Mouse (Mus musculus) brain, embryonic 18.5 days (tissue): Measurements from ENCODE around the gene Bicdl1.

ENCODE experiments used
- DNase-seq: peaks from one replicate; pipeline ENCODE4 v3.0.0-alpha.2; 2012; ENCODE audit warnings: low read depth, low spot score

Gene Bicdl1

GRCm38 (mm10) chr5:115667894-115668293 lies 63.5 kb downstream of the Bicdl1 start:
- no peak for DNase-seq

DNA sequence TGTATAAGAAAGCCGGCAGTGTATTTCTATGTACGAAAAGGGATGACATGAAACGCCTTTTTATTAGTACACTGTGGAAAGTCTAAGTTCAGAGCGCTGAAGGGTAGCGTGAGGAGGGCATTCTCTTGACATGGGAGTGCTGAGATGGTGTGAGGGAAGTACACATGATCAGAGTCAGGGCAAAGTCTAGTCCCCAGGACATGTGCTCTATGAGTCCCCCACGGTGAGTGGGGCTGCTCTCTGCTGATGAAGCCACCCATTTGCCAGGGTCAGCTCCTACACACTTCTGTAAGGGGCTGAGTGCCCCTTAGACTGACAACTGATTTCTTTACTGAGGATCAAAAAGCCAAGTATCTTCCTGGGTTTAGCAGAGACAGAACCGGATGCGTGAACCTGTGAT lies 64.2 kb downstream of the Bicdl1 start:
- no peak for DNase-seq

DNA sequence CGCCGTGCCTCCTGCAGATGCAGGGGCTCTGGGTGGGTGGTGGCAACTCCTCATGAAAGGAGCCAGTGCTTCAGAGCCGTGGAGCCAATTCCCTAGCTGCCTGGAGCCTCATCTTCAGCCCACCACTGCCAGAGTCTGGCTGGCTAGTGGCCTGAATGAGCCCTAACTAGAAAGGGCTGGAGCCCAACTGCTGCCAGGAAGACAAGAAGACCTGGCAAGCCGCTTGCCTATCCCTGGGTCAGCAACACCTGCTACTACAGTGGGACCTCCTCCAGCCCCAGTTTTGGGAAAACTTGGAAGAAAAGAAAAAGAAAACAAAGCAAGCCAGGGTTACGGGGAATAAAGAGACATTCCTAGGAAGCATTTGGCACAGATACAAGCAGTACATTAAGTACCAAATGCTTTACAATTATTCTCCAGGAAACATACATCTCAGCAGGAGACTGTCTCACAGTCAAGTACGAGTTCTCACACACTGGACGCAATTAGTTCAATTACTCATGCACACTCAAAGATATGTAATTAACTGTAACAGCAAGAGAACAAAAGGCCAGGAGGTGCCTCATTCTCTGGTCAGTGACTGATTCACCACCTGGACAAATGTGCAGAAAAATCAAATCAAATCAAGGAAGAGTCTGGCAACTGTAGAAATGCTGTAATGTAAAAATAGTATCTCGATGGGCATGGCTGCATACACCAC lies 64.9 kb downstream of the Bicdl1 start:
- DNase-seq, result no peak

- no peak for DNase-seq
Measured at GRCm38 (mm10) chr5:115662658-115663057, 68.8 kb downstream of the Bicdl1 start.

DNA sequence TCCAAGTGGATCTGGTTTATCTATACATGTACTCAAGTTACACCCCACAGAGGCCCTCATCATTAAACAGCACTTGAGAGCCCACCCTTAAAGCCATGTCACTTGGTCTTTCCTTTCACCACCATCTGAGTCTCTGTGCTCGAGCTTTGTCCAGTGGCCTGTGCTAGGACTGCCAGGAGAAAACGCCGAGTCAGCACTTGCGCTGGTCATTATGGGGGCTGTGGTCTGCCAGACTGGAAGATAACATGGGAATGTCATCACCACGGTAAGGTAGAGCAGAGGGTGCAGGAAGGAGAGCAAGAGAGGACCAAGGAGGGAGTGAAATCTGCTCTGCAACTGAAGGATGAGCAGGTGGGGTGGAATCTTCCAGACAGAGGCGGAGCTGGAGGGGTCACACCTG lies 73.1 kb downstream of the Bicdl1 start:
- no peak for DNase-seq

DNA sequence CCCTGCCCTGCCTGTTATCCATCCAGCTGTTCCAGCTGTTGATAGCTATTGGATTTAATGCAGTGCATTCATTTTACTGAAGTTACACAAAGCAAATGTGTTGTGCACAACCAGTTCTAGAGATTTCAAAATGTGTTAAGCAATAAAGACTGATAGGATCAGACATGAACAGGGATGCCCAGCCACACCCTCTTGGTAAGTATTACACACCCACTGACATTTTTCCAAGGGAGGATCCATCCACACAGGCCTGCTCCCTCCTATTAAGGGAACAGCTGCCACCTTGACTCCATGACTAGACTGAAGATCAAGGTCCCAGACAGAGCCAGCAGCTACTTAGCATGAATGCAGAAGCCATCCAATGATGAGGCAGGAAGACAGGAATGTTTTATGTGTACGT lies 74.2 kb downstream of the Bicdl1 start:
- no peak for DNase-seq

DNA sequence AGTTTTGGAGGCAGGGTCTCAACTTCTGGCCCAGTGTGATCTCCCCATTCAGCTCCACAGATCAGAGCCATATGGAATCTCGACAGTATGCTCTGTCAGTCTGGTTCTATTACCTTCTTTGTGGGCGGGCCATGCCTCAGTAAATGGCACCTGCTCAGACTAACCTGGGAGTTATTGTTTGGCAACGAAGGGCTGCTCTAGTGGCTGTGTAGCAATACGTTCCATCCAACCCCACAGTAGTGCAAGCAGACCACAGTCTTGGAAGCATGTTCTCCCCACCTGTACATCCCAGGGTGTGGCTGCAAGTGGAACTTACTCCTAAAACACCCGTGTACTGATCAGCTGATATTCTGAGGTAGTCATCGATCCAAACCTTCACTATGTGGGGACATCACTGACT lies 74.7 kb downstream of the Bicdl1 start:
- no peak for DNase-seq

- DNase-seq, result no peak
Measured at GRCm38 (mm10) chr5:115653776-115654175, 77.6 kb downstream of the Bicdl1 start.

DNA sequence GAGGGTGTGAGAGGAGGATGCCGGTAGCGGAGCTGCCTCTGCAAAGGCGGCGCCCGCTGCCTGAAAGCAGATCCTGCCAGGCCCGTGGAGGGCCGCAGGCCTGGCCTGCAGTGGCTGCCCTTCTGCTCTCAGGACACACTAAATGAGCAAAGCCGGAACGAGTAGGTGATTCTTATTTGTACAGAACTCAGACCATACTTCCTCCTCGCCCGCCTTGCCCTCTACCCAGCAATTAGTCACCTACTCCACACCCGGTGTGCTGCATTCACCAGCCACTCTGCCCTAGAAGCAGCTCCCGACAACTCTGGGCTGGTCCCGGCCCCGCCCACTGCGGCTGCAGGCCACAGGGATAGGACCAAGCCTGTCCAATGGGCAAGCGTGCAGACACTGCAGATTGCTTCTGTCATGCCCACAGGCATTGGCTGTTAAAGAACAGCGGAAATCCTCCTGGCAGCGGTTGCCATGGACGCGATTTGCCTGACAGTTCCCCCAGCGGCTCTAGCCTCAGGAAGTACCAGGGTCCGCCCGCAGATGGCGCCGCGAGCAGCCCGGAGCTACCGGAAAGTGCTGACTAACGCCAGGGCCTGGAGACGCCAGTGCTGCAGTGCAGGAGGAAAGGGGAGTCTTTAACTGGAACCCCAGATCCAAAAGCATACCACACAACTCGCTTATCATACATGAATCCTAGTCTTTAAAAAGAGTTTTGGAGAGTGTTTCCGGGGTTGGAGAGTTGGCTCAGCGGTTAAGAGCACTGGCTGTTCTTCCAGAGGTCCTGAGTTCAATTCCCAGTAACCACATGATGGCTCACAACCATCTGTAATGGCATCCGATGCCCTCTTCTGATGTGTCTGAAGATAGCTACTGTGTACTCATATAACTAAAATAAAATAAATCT lies 78.5 kb downstream of the Bicdl1 start:
- DNase-seq, result peak; percentile 97

- DNase-seq, result no peak
Measured at GRCm38 (mm10) chr5:115651821-115652220, 79.6 kb downstream of the Bicdl1 start.

- no peak for DNase-seq
Measured at GRCm38 (mm10) chr5:115650885-115651284, 80.5 kb downstream of the Bicdl1 start.

- no peak for DNase-seq
Measured at GRCm38 (mm10) chr5:115649699-115650098, 81.7 kb downstream of the Bicdl1 start.

- DNase-seq, result no peak
Measured at GRCm38 (mm10) chr5:115648876-115649275, 82.5 kb downstream of the Bicdl1 start.

DNA sequence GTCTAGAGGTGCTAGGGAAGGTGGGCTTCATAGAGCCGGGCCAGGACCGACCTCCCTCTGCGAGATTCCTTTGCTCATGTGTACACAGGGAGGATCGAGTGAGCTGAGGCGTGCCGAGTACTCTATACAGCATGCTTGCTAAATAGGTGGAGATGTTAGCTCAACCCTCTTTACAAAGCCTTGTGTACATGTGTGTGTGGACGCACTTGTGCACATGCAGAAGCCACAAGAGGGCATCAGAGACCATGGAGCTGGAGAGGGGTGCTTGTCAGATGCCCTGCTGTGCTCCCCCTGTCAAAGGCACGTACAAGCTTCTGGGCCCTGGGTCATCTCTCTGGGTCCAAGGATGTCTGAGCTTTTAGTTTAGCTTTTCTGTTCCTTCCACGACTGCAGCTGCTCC lies 87.2 kb downstream of the Bicdl1 start:
- DNase-seq, result no peak

DNA sequence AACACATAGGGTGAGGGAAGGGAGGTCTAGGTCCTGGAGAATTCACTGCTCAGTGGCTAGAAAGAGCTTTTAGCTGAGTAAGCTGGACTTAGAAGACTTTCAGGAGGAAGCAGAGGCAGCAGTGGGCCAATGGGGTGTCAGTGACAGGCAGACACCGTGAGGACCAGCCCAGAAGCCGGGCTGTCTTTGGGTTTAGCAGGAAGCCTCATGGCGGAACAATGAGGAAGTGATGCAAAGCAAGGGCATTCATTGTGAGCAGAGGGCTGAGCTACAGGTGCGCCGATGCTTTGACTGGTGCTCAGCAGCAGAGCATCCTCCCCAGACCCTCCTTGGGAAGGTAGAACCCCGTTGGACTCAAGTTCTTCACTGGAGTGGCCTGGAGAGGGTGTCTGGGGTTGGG lies 95.9 kb downstream of the Bicdl1 start:
- DNase-seq, result no peak

- no peak for DNase-seq
Measured at GRCm38 (mm10) chr5:115634046-115634445, 97.4 kb downstream of the Bicdl1 start.

DNA sequence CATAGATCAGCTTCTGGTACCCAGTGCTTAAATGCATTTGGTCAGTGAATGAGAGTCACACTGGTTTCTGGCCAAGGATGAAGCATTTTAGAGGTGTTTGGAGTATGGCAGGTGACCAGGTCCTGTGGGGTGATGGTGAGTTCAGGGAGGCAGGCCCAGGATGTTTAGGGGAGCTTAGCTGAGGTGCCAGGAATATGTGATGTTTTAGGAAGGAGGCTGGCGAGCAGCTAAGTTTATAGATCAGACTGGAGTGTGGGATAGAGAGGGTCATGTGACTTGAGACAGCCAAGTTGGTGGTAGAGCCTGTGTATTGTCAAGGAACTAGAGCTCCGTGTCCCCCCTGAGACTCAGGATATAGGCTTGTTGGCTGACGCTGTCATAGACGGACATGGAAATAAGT lies 98.4 kb downstream of the Bicdl1 start:
- DNase-seq, result no peak

- no peak for DNase-seq
Measured at GRCm38 (mm10) chr5:115632358-115632714, 99.1 kb downstream of the Bicdl1 start.

DNA sequence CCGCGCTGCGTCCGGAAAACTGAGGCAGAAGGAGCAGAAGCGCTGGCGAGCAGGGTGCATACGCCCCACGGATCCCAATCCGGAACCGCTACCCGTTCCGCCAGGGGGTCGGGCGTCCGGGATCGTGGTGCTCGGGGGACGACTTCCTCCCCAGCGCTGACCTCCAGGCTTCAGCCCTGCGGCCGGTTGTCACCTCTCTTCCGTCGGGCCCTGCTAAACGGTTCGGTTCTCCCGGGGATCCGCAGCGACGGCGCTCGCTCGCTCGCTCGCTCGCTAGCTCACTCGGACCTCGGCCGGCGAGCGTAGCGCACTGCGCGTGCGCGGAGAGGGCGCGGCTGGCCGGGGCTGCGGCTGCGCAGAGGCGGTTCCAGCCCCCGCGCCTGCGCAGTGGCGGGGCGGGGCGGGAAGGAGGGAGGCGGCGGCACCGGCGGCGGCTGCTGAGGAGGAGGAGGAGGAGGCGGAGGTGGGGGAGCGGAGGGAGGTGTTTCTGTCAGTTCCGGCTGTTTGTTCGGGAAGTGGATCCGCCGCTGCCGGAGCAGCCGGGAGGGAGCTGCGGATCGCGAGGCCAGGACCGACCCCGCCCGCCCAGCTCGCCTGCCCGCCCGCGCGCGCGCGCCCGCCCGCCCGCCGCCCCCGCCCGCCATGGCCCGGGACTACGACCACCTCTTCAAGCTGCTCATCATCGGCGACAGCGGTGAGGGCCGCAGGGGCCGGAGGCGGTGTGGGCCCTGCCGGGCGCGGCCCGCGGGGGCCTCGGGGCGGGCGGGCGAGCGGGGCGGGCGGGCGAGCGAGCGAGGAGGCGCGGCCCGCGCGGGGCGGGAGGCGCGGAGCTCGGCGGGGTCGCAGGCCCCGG lies 99.7 kb downstream of the Bicdl1 start, which contains the start of gene Rab35:
TSS of gene Rab35 (plus strand) at position 404 of the 853 bp plus-strand sequence.
- DNase-seq, result peak; percentile 77

GRCm38 (mm10) chr5:115630291-115630690 lies 101.1 kb downstream of the Bicdl1 start:
- DNase-seq, result no peak

- DNase-seq, result no peak
Measured at GRCm38 (mm10) chr5:115629672-115630071, 101.7 kb downstream of the Bicdl1 start.

DNA sequence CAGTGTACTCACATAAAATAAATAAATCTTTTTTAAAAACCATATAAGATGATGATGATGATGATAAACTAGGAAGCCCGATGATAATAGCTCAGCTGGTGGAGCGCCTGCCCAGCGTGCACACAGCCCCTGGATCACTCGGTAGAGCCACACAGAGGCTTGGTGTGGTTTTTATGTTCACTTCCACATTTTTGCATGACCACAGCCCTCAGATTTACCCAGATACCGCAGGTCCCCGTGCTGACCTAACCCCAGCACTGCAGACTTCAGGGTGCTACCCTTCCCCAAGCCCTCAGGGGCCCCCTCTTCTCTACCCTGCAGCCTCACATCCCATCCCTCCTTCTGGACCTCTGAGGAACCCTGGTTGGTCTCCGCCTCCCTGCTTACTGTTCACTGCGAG lies 103.3 kb downstream of the Bicdl1 start:
- no peak for DNase-seq
